Mouse (Mus musculus) liver, adult 2 months (tissue): ENCODE data around the gene Map4k2. TPM values are rescaled to one million over a fixed set of nuclear protein-coding genes. Genes with fewer than 3 reads are reported as not detected.

Experiments used
- DNase-seq: peaks from one replicate; pipeline ENCODE4 v3.0.0-alpha.2; 2011; ENCODE audit warnings: low read depth, low spot score; ENCODE audit errors: extremely low read depth
- H3K27ac ChIP-seq: fragments of 200-500 bp; replicated peaks from 2 replicates; pipeline ENCODE4 v1.5.1; 2012; ENCODE audit warnings: low read depth, mild to moderate bottlenecking, control low read depth, inconsistent platforms, low read length; ENCODE audit not compliant: insufficient read depth
- H3K27me3 ChIP-seq: fragments of 200-500 bp; 2 replicates; pipeline ENCODE4 v1.6.1; 2012; ENCODE audit warnings: mild to moderate bottlenecking, moderate library complexity, low read length, inconsistent platforms; ENCODE audit not compliant: control insufficient read depth, insufficient read depth
- H3K36me3 ChIP-seq: fragments of 200-500 bp; 2 replicates; pipeline ENCODE4 v1.6.1; 2012; ENCODE audit warnings: low read length, inconsistent platforms; ENCODE audit not compliant: control insufficient read depth, insufficient read depth
- H3K4me1 ChIP-seq: fragments of 200-500 bp; 2 replicates; pipeline ENCODE4 v1.6.1; 2011; ENCODE audit warnings: low read length; ENCODE audit not compliant: control insufficient read depth, insufficient read depth
- H3K4me3 ChIP-seq: fragments of 200-500 bp; 2 replicates; pipeline ENCODE4 v1.5.1; 2011; ENCODE audit warnings: low read depth, mild to moderate bottlenecking, control low read depth, low read length, moderate library complexity; ENCODE audit not compliant: insufficient read depth
- H3K79me2 ChIP-seq: fragments of 200-500 bp; 2 replicates; pipeline ENCODE4 v1.6.1; 2012; ENCODE audit warnings: inconsistent platforms, mild to moderate bottlenecking, low read length, moderate library complexity; ENCODE audit not compliant: control insufficient read depth, insufficient read depth
- H3K9ac ChIP-seq: fragments of 200-500 bp; 2 replicates; pipeline ENCODE4 v1.6.1; 2012; ENCODE audit warnings: low read depth, mild to moderate bottlenecking, control low read depth, inconsistent platforms, low read length
- CTCF ChIP-seq: fragments of 200-500 bp; IDR thresholded peaks from 2 replicates; pipeline ENCODE4 v1.5.1; 2011; ENCODE audit warnings: low read depth, low read length, control low read depth
- POLR2A ChIP-seq: fragments of 200-500 bp; IDR thresholded peaks from 2 replicates; pipeline ENCODE4 v1.6.1; 2011; ENCODE audit warnings: low read length, control low read depth; ENCODE audit not compliant: insufficient read depth; ENCODE audit errors: extremely low read depth
- WGBS: fragments of 180-500 bp; shearing (Covaris S2); methylation state at CpG from one replicate; pipeline ENCODE4 v1.1.7; 2018; 5-methylcytosine and 5-hydroxymethylcytosine counted together
- polyA plus RNA-seq: library from polyadenylated mRNA; depleted of rRNA; stranded (reverse); fragments of >200 nt; gene quantifications from 2 replicates; pipeline ENCODE4 v1.2.3, GENCODE M21; 2012
- total RNA-seq: library from RNA; depleted of rRNA; stranded (reverse); fragments of >200 nt; gene quantifications from 2 replicates; pipeline ENCODE4 v1.2.3, GENCODE M21; 2014

Map4k2 gene
- total and polyA plus RNA-seq, 2 experiments = 12.8 to 39.1 TPM

GRCm38 (mm10) chr19:6349215-6349983 is 8.5 kb downstream of the Map4k2 start:
- no peaks in the 10 kb centered on the region for H3K27me3 ChIP-seq
- WGBS = 55% methylated on average over 14 of the region's 14 CpGs
- no peak overlapping the region for H3K4me3 ChIP-seq
- no peak for DNase-seq
- 0 out of 2 replicates have a peak overlapping the region, but pooled peaks have one; percentile 2 for H3K27ac ChIP-seq
- H3K36me3 ChIP-seq = no peaks in the 10 kb centered on the region
- no peaks in the 10 kb centered on the region for H3K4me1 ChIP-seq
- no peaks in the 10 kb centered on the region for H3K79me2 ChIP-seq
- no peak overlapping the region for H3K9ac ChIP-seq
- TF ChIP-seq POLR2A = no peak
- no peak for TF ChIP-seq CTCF

- H3K27ac ChIP-seq = no peak overlapping the region
- DNase-seq = no peak
- H3K27me3 ChIP-seq = no peaks in the 10 kb centered on the region
- 80% methylated on average over 14 of the region's 14 CpGs for WGBS
- H3K4me3 ChIP-seq = no peak overlapping the region
- no peaks in the 10 kb centered on the region for H3K36me3 ChIP-seq
- no peak overlapping the region for H3K9ac ChIP-seq
- H3K79me2 ChIP-seq = no peaks in the 10 kb centered on the region
- H3K4me1 ChIP-seq = no peaks in the 10 kb centered on the region
- no peak for TF ChIP-seq POLR2A
- TF ChIP-seq CTCF = no peak
These were observed 10.6 kb downstream of the Map4k2 start for GRCm38 (mm10) chr19:6351431-6352106.

GRCm38 (mm10) chr19:6352107-6352505 is 11.2 kb downstream of the Map4k2 start:
- no peaks in the 10 kb centered on the region for H3K4me1 ChIP-seq
- no peak for DNase-seq
- H3K27me3 ChIP-seq = no peaks in the 10 kb centered on the region
- H3K4me3 ChIP-seq = no peak overlapping the region
- TF ChIP-seq POLR2A = no peak
- TF ChIP-seq CTCF = no peak
- H3K9ac ChIP-seq = no peak overlapping the region
- H3K36me3 ChIP-seq = no peaks in the 10 kb centered on the region
- no peak overlapping the region for H3K27ac ChIP-seq
- H3K79me2 ChIP-seq = no peaks in the 10 kb centered on the region
- 88% methylated on average over 2 of the region's 2 CpGs for WGBS

- H3K4me3 ChIP-seq = no peak overlapping the region
- H3K79me2 ChIP-seq = no peaks in the 10 kb centered on the region
- no peaks in the 10 kb centered on the region for H3K4me1 ChIP-seq
- no peak overlapping the region for H3K27ac ChIP-seq
- DNase-seq = no peak
- TF ChIP-seq CTCF (no peak), POLR2A (no peak)
- WGBS = 91% methylated on average over 7 of the region's 7 CpGs
- H3K9ac ChIP-seq = no peak overlapping the region
- H3K36me3 ChIP-seq = no peaks in the 10 kb centered on the region
- H3K27me3 ChIP-seq = no peaks in the 10 kb centered on the region
These were observed 13.1 kb downstream of the Map4k2 start for GRCm38 (mm10) chr19:6354030-6354429.

GRCm38 (mm10) chr19:6361291-6361690 is 20.4 kb downstream of the Map4k2 start:
- H3K4me3 ChIP-seq = no peak overlapping the region
- H3K27me3 ChIP-seq = no peaks in the 10 kb centered on the region
- no peak for DNase-seq
- TF ChIP-seq POLR2A (no peak), CTCF (no peak)
- H3K4me1 ChIP-seq = peaks cover 6% of the 10 kb centered on the region; the same call in 1 of the 2 replicates
- H3K9ac ChIP-seq = no peak overlapping the region
- WGBS = 91% methylated on average over 3 of the region's 3 CpGs
- H3K79me2 ChIP-seq = peaks cover 7% of the 10 kb centered on the region; the same call in 1 of the 2 replicates
- no peak overlapping the region for H3K27ac ChIP-seq
- peaks cover 11% of the 10 kb centered on the region for H3K36me3 ChIP-seq

GRCm38 (mm10) chr19:6363091-6363410 is 22.1 kb downstream of the Map4k2 start:
- H3K27ac ChIP-seq = peak overlapping the region; percentile 82
- peaks cover 7% of the 10 kb centered on the region; the same call in 1 of the 2 replicates for H3K79me2 ChIP-seq
- under 1% methylated on average over 11 of the region's 11 CpGs for WGBS
- H3K36me3 ChIP-seq = peaks cover 27% of the 10 kb centered on the region
- TF ChIP-seq POLR2A = no peak
- no peak for TF ChIP-seq CTCF
- H3K9ac ChIP-seq = peak overlapping the region; percentile 63
- H3K4me1 ChIP-seq = peaks cover 9% of the 10 kb centered on the region; the same call in 1 of the 2 replicates
- peak overlapping the region; percentile 55 for H3K4me3 ChIP-seq
- DNase-seq = no peak
- H3K27me3 ChIP-seq = no peaks in the 10 kb centered on the region
